Mouse (Mus musculus): ENCODE results near the gene Tenm3. TPM values are rescaled to one million over a fixed set of nuclear protein-coding genes. Genes with fewer than 3 reads are reported as not detected.

The Tenm3 gene
- polyA plus RNA-seq, 2 experiments = 38.0 to 48.1 TPM

DNA sequence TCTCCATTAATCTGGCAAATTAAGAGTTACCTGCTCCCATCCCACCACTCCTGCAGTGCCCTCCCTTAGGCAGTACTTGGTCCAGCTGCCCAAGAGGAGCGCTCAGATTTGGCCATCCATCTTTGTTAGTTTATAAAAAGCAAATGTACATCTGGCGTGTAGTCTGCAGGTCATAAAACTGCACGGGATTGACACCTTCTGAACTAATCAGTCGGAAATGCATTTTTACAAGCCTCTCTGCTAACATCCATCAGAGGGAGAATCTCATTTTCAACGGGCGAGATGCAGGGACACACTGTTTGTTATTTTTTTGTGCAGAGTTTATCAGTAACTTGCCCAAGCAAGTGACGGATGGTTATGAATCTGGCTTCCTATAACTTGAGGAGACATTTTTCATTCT lies 539.5 kb downstream of the Tenm3 start:
- Histone ChIP-seq H3K4me1 (ENCODE audit: control insufficient read depth, insufficient read depth, low read length) (peaks cover 17% of the 10 kb centered on the region), H3K4me3 (replicated peaks; ENCODE audit: low read length) (no peak overlapping the region), H3K27me3 (ENCODE audit: control insufficient read depth, insufficient read depth, low read length) (no peaks in the 10 kb centered on the region), H3K27ac (replicated peaks; ENCODE audit: low read depth, low read length) (no peak overlapping the region), H3K4me2 (replicated peaks; ENCODE audit: low read depth, low read length, severe bottlenecking) (no peak overlapping the region), H3K36me3 (ENCODE audit: control insufficient read depth, insufficient read depth, low read length) (0 out of 2 replicates have a peak, but pooled peaks cover 5% of the 10 kb centered on the region), H3K9ac (ENCODE audit: low read depth, low read length, severe bottlenecking) (no peak overlapping the region), H3K9me3 (ENCODE audit: control insufficient read depth, low read length) (no peaks in the 10 kb centered on the region)
- ATAC-seq (ENCODE audit: low FRiP score, low read depth) = no peak
- DNase-seq (ENCODE audit: low spot score) = no peak
- WGBS = 27% methylated on average over 7 of the region's 7 CpGs
- TF ChIP-seq POLR2A (IDR thresholded peaks at IDR 0.05; ENCODE audit: borderline replicate concordance, extremely low read depth, insufficient read depth, insufficient read length) = no peak

DNA sequence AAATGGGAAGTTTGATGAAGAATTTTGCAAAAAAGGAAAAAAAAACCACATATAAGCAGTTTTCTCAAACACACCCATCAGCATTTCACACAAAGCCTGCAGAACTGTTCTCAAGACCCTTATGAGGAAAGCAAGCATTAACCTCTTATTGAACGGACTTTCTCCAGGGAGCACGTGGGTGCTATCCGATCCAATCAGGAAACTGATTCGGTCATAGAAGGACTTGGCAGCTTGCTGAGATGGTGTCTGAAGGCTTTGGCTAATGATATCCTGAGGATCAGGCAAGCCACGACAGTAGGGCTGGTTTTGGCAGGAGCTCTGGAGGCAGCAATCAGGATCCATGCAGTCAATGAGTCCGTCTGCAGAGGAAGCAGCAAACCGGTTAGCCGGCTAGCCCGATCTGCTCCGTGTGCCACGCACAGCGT lies 543.1 kb downstream of the Tenm3 start:
- WGBS = 20% methylated on average over 12 of the region's 12 CpGs
- Histone ChIP-seq H3K4me1 (ENCODE audit: control insufficient read depth, insufficient read depth, low read length) (peaks cover 14% of the 10 kb centered on the region), H3K36me3 (ENCODE audit: control insufficient read depth, insufficient read depth, low read length) (peaks cover 23% of the 10 kb centered on the region), H3K4me3 (replicated peaks; ENCODE audit: low read length) (0 out of 2 replicates have a peak overlapping the region, but pooled peaks have one; percentile 6), H3K27me3 (ENCODE audit: control insufficient read depth, insufficient read depth, low read length) (no peaks in the 10 kb centered on the region), H3K27ac (replicated peaks; ENCODE audit: low read depth, low read length) (no peak overlapping the region), H3K9me3 (ENCODE audit: control insufficient read depth, low read length) (no peaks in the 10 kb centered on the region), H3K9ac (ENCODE audit: low read depth, low read length, severe bottlenecking) (no peak overlapping the region), H3K4me2 (replicated peaks; ENCODE audit: low read depth, low read length, severe bottlenecking) (peak overlapping the region; percentile 20; the same call in 1 of the 2 replicates)
- DNase-seq (ENCODE audit: low spot score) (peak; percentile 70), ATAC-seq (ENCODE audit: low FRiP score, low read depth) (peak; percentile 43; the same call in 1 of the 2 replicates)
- TF ChIP-seq POLR2A (IDR thresholded peaks at IDR 0.05; ENCODE audit: borderline replicate concordance, extremely low read depth, insufficient read depth, insufficient read length) = no peak

DNA sequence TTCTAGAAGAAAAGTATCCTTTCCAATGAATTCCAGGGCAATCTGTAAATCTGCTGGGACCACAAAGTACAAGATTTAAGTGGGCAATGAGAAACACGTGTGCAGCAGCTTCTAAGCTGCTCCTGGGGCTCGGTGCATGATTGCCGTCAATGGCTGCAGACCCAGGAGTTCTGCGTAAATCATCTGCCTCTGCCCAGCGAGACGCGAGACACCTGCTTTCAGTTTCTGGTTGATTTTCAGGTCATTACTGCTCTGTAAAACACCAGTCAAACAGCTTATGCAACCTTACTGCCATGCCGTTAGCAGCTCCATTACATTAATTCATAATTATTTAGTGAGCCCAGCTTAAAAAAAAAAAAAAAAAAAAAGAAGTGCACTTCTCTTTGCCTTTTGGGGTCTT lies 543.7 kb downstream of the Tenm3 start:
- WGBS = 14% methylated on average over 8 of the region's 8 CpGs
- no peak overlapping the region for H3K27ac ChIP-seq (replicated peaks; ENCODE audit: low read depth, low read length)
- DNase-seq (ENCODE audit: low spot score) (peak; percentile 79), ATAC-seq (ENCODE audit: low FRiP score, low read depth) (peak; percentile 64)
- no peak for TF ChIP-seq POLR2A (IDR thresholded peaks at IDR 0.05; ENCODE audit: borderline replicate concordance, extremely low read depth, insufficient read depth, insufficient read length)
- no peak overlapping the region; the same call in 1 of the 2 replicates for H3K4me2 ChIP-seq (replicated peaks; ENCODE audit: low read depth, low read length, severe bottlenecking)
- no peak overlapping the region for H3K9ac ChIP-seq (ENCODE audit: low read depth, low read length, severe bottlenecking)
- no peak overlapping the region for H3K4me3 ChIP-seq (replicated peaks; ENCODE audit: low read length)
- no peaks in the 10 kb centered on the region for H3K27me3 ChIP-seq (ENCODE audit: control insufficient read depth, insufficient read depth, low read length)
- no peaks in the 10 kb centered on the region for H3K9me3 ChIP-seq (ENCODE audit: control insufficient read depth, low read length)
- peaks cover 28% of the 10 kb centered on the region for H3K36me3 ChIP-seq (ENCODE audit: control insufficient read depth, insufficient read depth, low read length)
- peaks cover 14% of the 10 kb centered on the region for H3K4me1 ChIP-seq (ENCODE audit: control insufficient read depth, insufficient read depth, low read length)

DNA sequence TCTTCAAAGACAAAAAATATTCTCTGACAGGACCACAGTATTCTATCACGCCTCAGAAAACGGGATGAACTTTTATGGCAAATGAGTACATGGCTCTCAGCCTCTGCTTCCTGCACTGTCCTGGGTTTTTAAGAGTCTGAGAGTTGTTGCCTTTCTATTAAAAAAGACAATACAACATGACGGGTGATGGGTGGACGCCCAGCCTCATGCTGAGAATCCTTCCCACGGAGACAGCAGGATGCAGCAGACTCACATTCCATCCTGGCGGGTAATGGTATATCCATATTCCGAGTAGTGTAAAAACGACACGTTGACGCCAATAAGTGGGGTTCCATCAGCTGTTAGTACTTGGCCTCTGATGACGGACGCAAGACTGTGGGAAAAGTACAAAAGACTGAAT lies 544.4 kb downstream of the Tenm3 start:
- H3K27ac ChIP-seq (replicated peaks; ENCODE audit: low read depth, low read length) = no peak overlapping the region
- H3K4me3 ChIP-seq (replicated peaks; ENCODE audit: low read length) = no peak overlapping the region
- TF ChIP-seq POLR2A (IDR thresholded peaks at IDR 0.05; ENCODE audit: borderline replicate concordance, extremely low read depth, insufficient read depth, insufficient read length) = no peak
- no peaks in the 10 kb centered on the region for H3K9me3 ChIP-seq (ENCODE audit: control insufficient read depth, low read length)
- no peak overlapping the region for H3K9ac ChIP-seq (ENCODE audit: low read depth, low read length, severe bottlenecking)
- 0 out of 2 replicates have a peak, but pooled peaks have one; percentile 20 for ATAC-seq (ENCODE audit: low FRiP score, low read depth)
- DNase-seq (ENCODE audit: low spot score) = no peak
- H3K4me2 ChIP-seq (replicated peaks; ENCODE audit: low read depth, low read length, severe bottlenecking) = no peak overlapping the region
- no peaks in the 10 kb centered on the region for H3K27me3 ChIP-seq (ENCODE audit: control insufficient read depth, insufficient read depth, low read length)
- 49% methylated on average over 12 of the region's 12 CpGs for whole genome bisulfite sequencing
- peaks cover 14% of the 10 kb centered on the region for H3K4me1 ChIP-seq (ENCODE audit: control insufficient read depth, insufficient read depth, low read length)
- peaks cover 28% of the 10 kb centered on the region for H3K36me3 ChIP-seq (ENCODE audit: control insufficient read depth, insufficient read depth, low read length)

DNA sequence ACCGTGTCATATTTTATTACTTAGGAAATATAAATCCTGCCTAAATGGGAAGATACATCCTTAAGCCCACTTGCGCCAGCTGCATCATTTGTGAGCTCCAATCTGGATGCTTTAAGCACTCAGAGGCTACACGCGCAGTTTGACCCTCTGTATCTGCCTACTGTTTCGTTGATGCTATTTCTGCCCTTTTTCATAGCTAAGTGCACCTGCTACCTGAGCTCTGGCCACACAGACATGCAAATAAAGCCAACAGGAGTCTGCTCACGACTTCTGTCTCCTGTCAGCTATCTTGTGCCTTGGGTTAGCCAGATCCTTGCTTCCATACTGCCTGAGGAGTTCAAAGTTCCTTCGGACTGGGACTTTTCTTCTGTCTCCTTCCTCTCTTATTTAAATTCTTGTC lies 547.4 kb downstream of the Tenm3 start:
- no peak overlapping the region for H3K4me3 ChIP-seq (replicated peaks; ENCODE audit: low read length)
- H3K9ac ChIP-seq (ENCODE audit: low read depth, low read length, severe bottlenecking) = no peak overlapping the region
- no peak for ATAC-seq (ENCODE audit: low FRiP score, low read depth)
- H3K9me3 ChIP-seq (ENCODE audit: control insufficient read depth, low read length) = no peaks in the 10 kb centered on the region
- H3K27me3 ChIP-seq (ENCODE audit: control insufficient read depth, insufficient read depth, low read length) = no peaks in the 10 kb centered on the region
- H3K4me2 ChIP-seq (replicated peaks; ENCODE audit: low read depth, low read length, severe bottlenecking) = no peak overlapping the region
- WGBS = 91% methylated on average over 7 of the region's 7 CpGs
- H3K27ac ChIP-seq (replicated peaks; ENCODE audit: low read depth, low read length) = no peak overlapping the region
- peaks cover 52% of the 10 kb centered on the region for H3K36me3 ChIP-seq (ENCODE audit: control insufficient read depth, insufficient read depth, low read length)
- no peak for TF ChIP-seq POLR2A (IDR thresholded peaks at IDR 0.05; ENCODE audit: borderline replicate concordance, extremely low read depth, insufficient read depth, insufficient read length)
- no peak for DNase-seq (ENCODE audit: low spot score)
- peaks cover 9% of the 10 kb centered on the region for H3K4me1 ChIP-seq (ENCODE audit: control insufficient read depth, insufficient read depth, low read length)

DNA sequence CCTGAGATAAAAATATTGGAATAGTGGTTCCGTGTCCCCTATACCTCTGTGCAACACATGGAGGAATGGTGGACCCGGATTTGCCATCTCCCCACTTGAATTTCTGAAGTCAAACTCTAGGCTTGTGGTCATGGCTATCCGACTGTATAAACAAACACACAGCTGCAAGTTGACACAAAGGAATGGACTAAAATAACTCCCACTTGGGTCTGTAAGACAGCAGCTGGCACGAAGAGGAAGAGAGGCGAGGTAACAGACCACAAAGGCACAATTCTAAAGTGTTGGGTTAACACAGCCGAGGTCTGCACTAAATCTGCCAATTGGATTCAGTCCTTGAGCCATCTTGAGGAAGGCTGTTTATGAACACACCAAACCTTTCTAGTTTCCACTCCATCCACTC lies 548.2 kb downstream of the Tenm3 start:
- H3K27me3 ChIP-seq (ENCODE audit: control insufficient read depth, insufficient read depth, low read length) = no peaks in the 10 kb centered on the region
- no peak overlapping the region for H3K4me2 ChIP-seq (replicated peaks; ENCODE audit: low read depth, low read length, severe bottlenecking)
- H3K27ac ChIP-seq (replicated peaks; ENCODE audit: low read depth, low read length) = no peak overlapping the region
- H3K9me3 ChIP-seq (ENCODE audit: control insufficient read depth, low read length) = no peaks in the 10 kb centered on the region
- WGBS = 80% methylated on average over 6 of the region's 6 CpGs
- DNase-seq (ENCODE audit: low spot score) (no peak), ATAC-seq (ENCODE audit: low FRiP score, low read depth) (peak; percentile 41)
- TF ChIP-seq POLR2A (IDR thresholded peaks at IDR 0.05; ENCODE audit: borderline replicate concordance, extremely low read depth, insufficient read depth, insufficient read length) = no peak
- peaks cover 55% of the 10 kb centered on the region for H3K36me3 ChIP-seq (ENCODE audit: control insufficient read depth, insufficient read depth, low read length)
- no peak overlapping the region for H3K4me3 ChIP-seq (replicated peaks; ENCODE audit: low read length)
- no peak overlapping the region for H3K9ac ChIP-seq (ENCODE audit: low read depth, low read length, severe bottlenecking)
- peaks cover 3% of the 10 kb centered on the region for H3K4me1 ChIP-seq (ENCODE audit: control insufficient read depth, insufficient read depth, low read length)
